Mouse (Mus musculus) liver, embryonic 14.5 days (tissue): ENCODE measurements around the gene C3. TPM values are rescaled to one million over a fixed set of nuclear protein-coding genes. Genes with fewer than 3 reads are reported as not detected.

Experiments used
- ATAC-seq: fragments of 200-750 bp; cut with Nextera tagmentation; 2 replicates; pipeline ENCODE4 v1.8.0; 2017; ENCODE audit warnings: moderate number of reproducible peaks, mild to moderate bottlenecking, moderate library complexity; ENCODE audit not compliant: insufficient read depth
- DNase-seq, 3 experiments: peaks; one replicate each; pipeline ENCODE4 v3.0.0-alpha.2; 2012 to 2013; ENCODE audit warnings: low read depth in 3 of 3, low spot score in 3 of 3
- H3K27ac ChIP-seq: fragments of 300-500 bp; sonication (generic); 2 replicates; pipeline ENCODE4 v1.5.1; 2014; ENCODE audit warnings: moderate library complexity, mild to moderate bottlenecking, control low read depth, inconsistent platforms
- H3K27me3 ChIP-seq: fragments of 300-500 bp; sonication (generic); 2 replicates; pipeline ENCODE4 v1.6.1; 2014; ENCODE audit warnings: mild to moderate bottlenecking, low read length, moderate library complexity; ENCODE audit not compliant: control insufficient read depth, insufficient read depth
- H3K36me3 ChIP-seq: fragments of 300-500 bp; sonication (generic); replicated peaks from 2 replicates; pipeline ENCODE4 v1.6.1; 2014; ENCODE audit warnings: low read depth; ENCODE audit not compliant: control insufficient read depth, insufficient read depth
- H3K4me1 ChIP-seq, 2 experiments: fragments of 200-500 bp in 1 of 2; fragments of 300-500 bp in 1 of 2; sonication (generic) in 1 of 2; replicated peaks; 2 replicates each; pipeline ENCODE4 v1.6.1; 2012 to 2014; ENCODE audit warnings: antibody characterized with exemption in 1 of 2, inconsistent platforms in 1 of 2, low read length in 1 of 2; ENCODE audit not compliant: control insufficient read depth in 2 of 2, insufficient read depth in 2 of 2
- H3K4me2 ChIP-seq: fragments of 300-500 bp; sonication (generic); 2 replicates; pipeline ENCODE4 v1.6.1; 2014; ENCODE audit warnings: low read depth, mild to moderate bottlenecking, control low read depth, moderate library complexity
- H3K4me3 ChIP-seq, 2 experiments: fragments of 200-500 bp in 1 of 2; fragments of 300-500 bp in 1 of 2; sonication (generic) in 1 of 2; 2 replicates each; pipeline ENCODE4 v1.5.1; 2012 to 2014; ENCODE audit warnings: low read depth in 2 of 2, low read length in 2 of 2, mild to moderate bottlenecking in 2 of 2, control low read depth in 1 of 2, inconsistent platforms in 1 of 2, moderate library complexity in 1 of 2; ENCODE audit not compliant: insufficient read depth in 1 of 2
- H3K9ac ChIP-seq: fragments of 300-500 bp; sonication (generic); replicated peaks from 2 replicates; pipeline ENCODE4 v1.6.1; 2014; ENCODE audit warnings: mild to moderate bottlenecking, control low read depth, moderate library complexity
- H3K9me3 ChIP-seq: fragments of 300-500 bp; sonication (generic); 2 replicates; pipeline ENCODE4 v1.6.1; 2016; ENCODE audit warnings: low read length, mixed read lengths; ENCODE audit not compliant: control insufficient read depth
- CTCF ChIP-seq: IDR thresholded peaks from 2 replicates; pipeline ENCODE4 v1.5.1; 2016; ENCODE audit warnings: antibody characterized with exemption, low read depth, control low read depth
- EP300 ChIP-seq: IDR thresholded peaks from 2 replicates; pipeline ENCODE4 v1.6.1; 2016; ENCODE audit warnings: antibody characterized with exemption, low read depth
- WGBS: fragments of 180-500 bp; shearing (Covaris S2); extraction: QIAGEN DNeasy Blood & Tissue Kit; methylation state at CpG from one replicate; pipeline ENCODE4 v1.1.7; 2014; ENCODE audit not compliant: insufficient replicate concordance; 5-methylcytosine and 5-hydroxymethylcytosine counted together
- microRNA-seq: library from miRNA; unstranded; fragments of <30 nt; microRNA quantifications from one replicate; pipeline ENCODE4, GENCODE M21; 2016
- polyA plus RNA-seq, 2 experiments: library from polyadenylated mRNA; depleted of rRNA in 1 of 2; stranded (reverse) in 1 of 2; unstranded in 1 of 2; fragments of >200 nt; fragmentation: Nextera tagmentation in 1 of 2; extraction: Ambion mirVana in 1 of 2; gene quantifications; 2 replicates each; pipeline versions ENCODE4 v1.2.1 to v1.2.3; 2012 to 2014

Gene C3
- polyA plus RNA-seq, 2 experiments: 205 to 240 TPM

DNA sequence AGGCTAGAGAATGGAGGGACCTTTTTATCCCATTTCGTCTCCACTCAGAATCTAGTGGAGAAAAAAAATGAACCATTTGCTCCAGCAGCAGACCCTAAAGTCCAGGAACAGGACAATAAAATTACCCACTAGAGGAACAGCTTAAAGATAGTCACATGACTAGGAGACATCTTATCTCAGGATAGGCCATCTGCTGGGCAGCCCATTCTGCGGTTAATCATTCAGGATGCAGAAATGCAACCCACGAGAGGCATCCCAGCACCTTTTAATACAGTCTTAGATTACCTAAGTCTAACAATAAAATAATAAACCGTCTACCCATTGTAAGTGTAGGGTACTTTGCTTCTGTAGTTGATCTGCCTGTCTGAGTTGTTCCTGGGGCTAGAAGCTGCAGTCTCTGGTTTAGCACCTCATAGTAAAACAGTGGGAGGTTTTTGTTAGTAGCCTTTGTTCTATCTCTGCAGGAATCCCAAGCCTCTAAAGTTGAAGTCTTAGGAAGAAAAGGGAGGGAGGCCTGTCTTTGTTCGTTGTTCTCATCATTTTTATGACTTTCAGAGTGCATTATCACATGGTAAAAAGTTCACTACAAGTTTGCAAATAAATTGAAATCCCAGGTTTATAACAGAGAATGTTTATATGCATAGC lies 57.2 kb downstream of the C3 start:
- H3K4me3 ChIP-seq: no peak overlapping the region
- no peak overlapping the region for H3K27ac ChIP-seq
- 27% methylated on average over 5 of the region's 5 CpGs for WGBS
- DNase-seq (no peak), ATAC-seq (peak; percentile 37; the same call in 1 of the 2 replicates)
- peaks cover 0 to 5% of the 10 kb centered on the region in 2 experiments; a peak in 2 of 4 replicates for H3K4me1 ChIP-seq
- H3K9ac ChIP-seq: no peak overlapping the region
- H3K27me3 ChIP-seq: no peaks in the 10 kb centered on the region
- no peak overlapping the region for H3K4me2 ChIP-seq
- H3K9me3 ChIP-seq: no peaks in the 10 kb centered on the region
- TF ChIP-seq EP300 (0 out of 2 replicates have a peak, but pooled peaks have one; percentile 36), CTCF (no peak)
- H3K36me3 ChIP-seq: no peaks in the 10 kb centered on the region

DNA sequence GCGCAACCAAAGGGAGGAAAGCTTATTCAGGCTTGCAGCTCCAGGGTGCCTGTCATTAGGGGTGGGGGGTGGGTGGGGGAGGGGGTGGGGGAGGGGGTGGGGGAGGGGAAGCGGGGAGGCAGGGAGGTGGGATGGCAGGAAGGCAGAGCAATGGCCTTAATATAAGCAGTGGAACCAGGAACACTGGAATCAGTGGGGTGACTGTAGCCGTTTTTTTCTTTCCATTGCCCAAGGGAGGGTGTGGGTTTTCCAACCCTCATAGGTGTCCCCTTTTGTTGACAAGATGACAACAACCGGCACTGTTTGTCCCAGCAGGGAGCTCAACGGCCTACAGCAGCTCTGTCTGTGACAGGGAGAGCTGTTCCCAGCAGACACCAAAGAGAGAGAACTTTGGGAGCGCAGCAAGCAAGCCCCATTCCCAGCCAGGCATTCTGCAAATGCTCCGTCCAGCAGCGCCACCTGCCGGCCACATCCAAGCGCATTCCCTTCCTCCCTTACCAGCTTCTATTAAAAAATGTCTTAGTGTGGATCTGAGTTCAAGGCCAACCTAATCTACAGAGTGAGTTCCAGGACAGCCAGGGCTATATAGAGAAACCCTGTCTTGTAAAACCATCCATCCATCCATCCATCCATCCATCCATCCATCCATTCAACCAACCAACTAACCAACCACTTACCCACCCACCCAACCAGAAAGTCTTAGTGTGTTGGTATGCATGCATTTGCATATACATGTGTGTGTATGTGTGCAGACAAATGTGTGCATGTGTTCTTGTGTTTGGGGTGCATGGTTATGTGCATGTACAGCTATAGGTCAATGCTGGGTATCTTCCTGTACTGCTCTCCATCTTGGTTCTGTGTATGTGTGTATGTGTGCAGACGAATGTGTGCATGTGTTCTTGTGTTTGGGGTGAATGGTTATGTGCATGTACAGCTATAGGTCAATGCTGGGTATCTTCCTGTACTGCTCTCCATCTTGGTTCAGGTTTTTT lies 60.8 kb downstream of the C3 start:
- no peak overlapping the region for H3K4me3 ChIP-seq
- H3K4me1 ChIP-seq: peaks cover 0 to 5% of the 10 kb centered on the region in 2 experiments; a peak in 2 of 4 replicates
- no peak overlapping the region; the same call in 1 of the 2 replicates for H3K4me2 ChIP-seq
- H3K36me3 ChIP-seq: no peaks in the 10 kb centered on the region
- TF ChIP-seq CTCF (peak; percentile 95), EP300 (no peak)
- H3K9me3 ChIP-seq: no peaks in the 10 kb centered on the region
- H3K9ac ChIP-seq: no peak overlapping the region
- ATAC-seq (0 out of 2 replicates have a peak, but pooled peaks have one; percentile 18), DNase-seq (peak; percentile 37 to 41 (median 40))
- WGBS: 17% methylated on average over 11 of the region's 11 CpGs
- no peaks in the 10 kb centered on the region for H3K27me3 ChIP-seq
- H3K27ac ChIP-seq: no peak overlapping the region

Small RNAs within 50 kb of the gene (microRNA-seq; reads per million reads assigned to microRNA genes)
- gene Mir6978: not detected

Other genes starting within 250 kb of the C3 start
- not detected in 2 replicates for gene Acer1, start 246.0 kb downstream of the C3 start, polyA plus RNA-seq (2012; rRNA removed)
- not detected in 2 replicates for gene Acer1, start 246.0 kb downstream of the C3 start, polyA plus RNA-seq (2014; fragmentation: Nextera tagmentation; extraction: Ambion mirVana)
- gene Clpp, start 237.8 kb downstream of the C3 start, polyA plus RNA-seq (2012; rRNA removed): 63.9 and 71.2 TPM in 2 replicates
- gene Clpp, start 237.8 kb downstream of the C3 start, polyA plus RNA-seq (2014; fragmentation: Nextera tagmentation; extraction: Ambion mirVana): 79.3 and 81.0 TPM in 2 replicates
- gene Alkbh7, start 230.8 kb downstream of the C3 start, polyA plus RNA-seq (2012; rRNA removed): 12.0 and 12.1 TPM in 2 replicates
- gene Alkbh7, start 230.8 kb downstream of the C3 start, polyA plus RNA-seq (2014; fragmentation: Nextera tagmentation; extraction: Ambion mirVana): 15.4 and 19.4 TPM in 2 replicates
- not detected in 2 replicates for gene Pspn, start 228.1 kb downstream of the C3 start, polyA plus RNA-seq (2012; rRNA removed)
- not detected in 2 replicates for gene Pspn, start 228.1 kb downstream of the C3 start, polyA plus RNA-seq (2014; fragmentation: Nextera tagmentation; extraction: Ambion mirVana)
- gene Gtf2f1, start 216.8 kb downstream of the C3 start, polyA plus RNA-seq (2012; rRNA removed): 31.6 and 56.5 TPM in 2 replicates
- gene Gtf2f1, start 216.8 kb downstream of the C3 start, polyA plus RNA-seq (2014; fragmentation: Nextera tagmentation; extraction: Ambion mirVana): 47.3 and 51.3 TPM in 2 replicates
- gene Gm17949, start 216.7 kb downstream of the C3 start, polyA plus RNA-seq (2012; rRNA removed): not detected in 2 replicates
- 0.15 TPM in 1 of 2 replicates, not detected in the other for gene Gm17949, start 216.7 kb downstream of the C3 start, polyA plus RNA-seq (2014; fragmentation: Nextera tagmentation; extraction: Ambion mirVana)
- 33.6 and 35.6 TPM in 2 replicates for gene Khsrp, start 196.6 kb downstream of the C3 start, polyA plus RNA-seq (2012; rRNA removed)
- 24.1 and 28.1 TPM in 2 replicates for gene Khsrp, start 196.6 kb downstream of the C3 start, polyA plus RNA-seq (2014; fragmentation: Nextera tagmentation; extraction: Ambion mirVana)
- gene Slc25a41, start 186.5 kb downstream of the C3 start, polyA plus RNA-seq (2012; rRNA removed): not detected in 2 replicates
- gene Slc25a41, start 186.5 kb downstream of the C3 start, polyA plus RNA-seq (2014; fragmentation: Nextera tagmentation; extraction: Ambion mirVana): not detected in 2 replicates
- gene Crb3, start 169.0 kb downstream of the C3 start, polyA plus RNA-seq (2012; rRNA removed): 4.4 and 5.5 TPM in 2 replicates
- 6.1 and 6.5 TPM in 2 replicates for gene Crb3, start 169.0 kb downstream of the C3 start, polyA plus RNA-seq (2014; fragmentation: Nextera tagmentation; extraction: Ambion mirVana)
- 8.8 and 11.1 TPM in 2 replicates for gene Slc25a23, start 168.3 kb downstream of the C3 start, polyA plus RNA-seq (2012; rRNA removed)
- gene Slc25a23, start 168.3 kb downstream of the C3 start, polyA plus RNA-seq (2014; fragmentation: Nextera tagmentation; extraction: Ambion mirVana): 4.7 and 5.1 TPM in 2 replicates
- 1.5 and 2.8 TPM in 2 replicates for gene Dennd1c, start 149.6 kb downstream of the C3 start, polyA plus RNA-seq (2012; rRNA removed)
- 0.78 and 0.89 TPM in 2 replicates for gene Dennd1c, start 149.6 kb downstream of the C3 start, polyA plus RNA-seq (2014; fragmentation: Nextera tagmentation; extraction: Ambion mirVana)
- gene Tubb4a, start 140.4 kb downstream of the C3 start, polyA plus RNA-seq (2012; rRNA removed): 0.22 and 0.34 TPM in 2 replicates
- gene Tubb4a, start 140.4 kb downstream of the C3 start, polyA plus RNA-seq (2014; fragmentation: Nextera tagmentation; extraction: Ambion mirVana): 0.14 and 0.28 TPM in 2 replicates
- 0.46 and 0.50 TPM in 2 replicates for gene Tnfsf9, start 122.8 kb downstream of the C3 start, polyA plus RNA-seq (2012; rRNA removed)
- 0.22 and 0.49 TPM in 2 replicates for gene Tnfsf9, start 122.8 kb downstream of the C3 start, polyA plus RNA-seq (2014; fragmentation: Nextera tagmentation; extraction: Ambion mirVana)
- gene Cd70, start 78.4 kb downstream of the C3 start, polyA plus RNA-seq (2012; rRNA removed): not detected in 2 replicates
- gene Cd70, start 78.4 kb downstream of the C3 start, polyA plus RNA-seq (2014; fragmentation: Nextera tagmentation; extraction: Ambion mirVana): not detected in 2 replicates
- gene Tnfsf14, start 34.0 kb downstream of the C3 start, polyA plus RNA-seq (2012; rRNA removed): 1.5 and 1.9 TPM in 2 replicates
- gene Tnfsf14, start 34.0 kb downstream of the C3 start, polyA plus RNA-seq (2014; fragmentation: Nextera tagmentation; extraction: Ambion mirVana): 0.51 and 0.75 TPM in 2 replicates
- gene Gpr108, start 20.3 kb upstream of the C3 start, polyA plus RNA-seq (2012; rRNA removed): 7.6 and 8.5 TPM in 2 replicates
- gene Gpr108, start 20.3 kb upstream of the C3 start, polyA plus RNA-seq (2014; fragmentation: Nextera tagmentation; extraction: Ambion mirVana): 12.0 and 12.8 TPM in 2 replicates
- 4.4 and 6.6 TPM in 2 replicates for gene Trip10, start 21.3 kb upstream of the C3 start, polyA plus RNA-seq (2012; rRNA removed)
- 5.5 and 6.0 TPM in 2 replicates for gene Trip10, start 21.3 kb upstream of the C3 start, polyA plus RNA-seq (2014; fragmentation: Nextera tagmentation; extraction: Ambion mirVana)
- 4.6 and 6.9 TPM in 2 replicates for gene Vav1, start 51.0 kb upstream of the C3 start, polyA plus RNA-seq (2012; rRNA removed)
- gene Vav1, start 51.0 kb upstream of the C3 start, polyA plus RNA-seq (2014; fragmentation: Nextera tagmentation; extraction: Ambion mirVana): 10.7 and 11.0 TPM in 2 replicates
- 9.9 and 10.9 TPM in 2 replicates for gene Adgre1, start 130.6 kb upstream of the C3 start, polyA plus RNA-seq (2012; rRNA removed)
- 20.4 and 22.4 TPM in 2 replicates for gene Adgre1, start 130.6 kb upstream of the C3 start, polyA plus RNA-seq (2014; fragmentation: Nextera tagmentation; extraction: Ambion mirVana)